Mouse (Mus musculus): ENCODE measurements around the gene Ugt1a1.

- TF ChIP-seq POLR2A (IDR thresholded peaks at IDR 0.05; ENCODE audit: low read depth, low read length) (no peak), CTCF (conservative IDR thresholded peaks at IDR 0.05; ENCODE audit: insufficient read depth, insufficient read length, low read depth, low read length) (no peak)
Observed at GRCm38 (mm10) chr1:88260604-88261377, 49.0 kb downstream of the Ugt1a1 start.
